36 mouse cellular contexts compared by ENCODE assay signal in the genomic region with DNA sequence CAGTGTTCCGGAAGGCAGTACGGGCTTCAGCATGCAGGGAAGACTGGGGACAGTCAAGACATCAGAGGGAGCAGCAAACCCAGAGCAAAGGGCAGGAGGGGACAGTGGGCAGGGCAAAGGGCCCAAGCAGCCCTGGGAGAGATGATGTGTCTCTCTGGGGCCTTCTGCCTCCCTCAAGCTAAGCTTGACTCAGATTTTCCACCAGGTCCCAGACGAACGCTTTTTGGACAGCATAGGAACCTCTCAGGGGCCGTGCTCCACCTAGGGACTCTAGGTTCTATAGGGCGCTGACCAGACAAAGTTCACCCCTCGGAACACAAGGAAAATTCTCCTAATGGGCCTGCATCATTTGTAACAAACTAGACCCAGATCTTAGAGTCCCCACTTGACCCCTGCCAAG. TPM values are rescaled to one million over a fixed set of nuclear protein-coding genes. Genes with fewer than 3 reads are reported as not detected.
"Had no signal": no experiment of that assay in that cellular context is flagged by ENCODE, and none has a peak within 500 bp of the region (broad histone marks: within the 10 kb centered on the region; RNA-seq: fewer than 3 reads in every experiment).

No protein-coding gene starts in this region.

- DNase-seq: left cerebral cortex, postnatal 4 days; liver; liver, embryonic 13.5 days; liver, postnatal 0 days; lung, adult 18-20 months; lung, adult 2 months; lung, embryonic 14.5 days; lung, postnatal 10 days; lung, postnatal 14 days; lung, postnatal 36 days; lung, postnatal 4 days; midbrain, embryonic 14.5 days had no signal

- H3K9me3 ChIP-seq: limb, embryonic 10.5 days; limb, embryonic 12.5 days; limb, embryonic 13.5 days; limb, embryonic 15.5 days; liver, embryonic 12.5 days; liver, embryonic 13.5 days; liver, embryonic 15.5 days; lung, embryonic 15.5 days; midbrain, embryonic 10.5 days; midbrain, embryonic 12.5 days; midbrain, embryonic 13.5 days; midbrain, embryonic 15.5 days; neural tube, embryonic 12.5 days had no signal

- H3K27ac ChIP-seq: left cerebral cortex, adult 2 months; limb, embryonic 10.5 days; limb, embryonic 12.5 days; limb, embryonic 13.5 days; limb, embryonic 15.5 days; liver, embryonic 12.5 days; liver, embryonic 13.5 days; liver, embryonic 14.5 days; liver, embryonic 15.5 days; lung, embryonic 15.5 days; macrophage; midbrain, embryonic 10.5 days; midbrain, embryonic 12.5 days; midbrain, embryonic 13.5 days; midbrain, embryonic 15.5 days; neural tube, embryonic 12.5 days had no signal

- ATAC-seq: liver, embryonic 12.5 days; liver, postnatal 0 days; lung, postnatal 0 days; midbrain, embryonic 13.5 days; midbrain, embryonic 15.5 days; midbrain, embryonic 16.5 days had no signal

- H3K4me2 ChIP-seq: limb, embryonic 12.5 days; limb, embryonic 13.5 days; limb, embryonic 15.5 days; liver, embryonic 12.5 days; liver, embryonic 13.5 days; liver, embryonic 15.5 days; lung, embryonic 14.5 days; lung, embryonic 15.5 days; midbrain, embryonic 11.5 days; midbrain, embryonic 12.5 days; midbrain, embryonic 13.5 days; midbrain, embryonic 15.5 days; neural tube, embryonic 12.5 days had no signal

- H3K4me3 ChIP-seq: left cerebral cortex, adult 2 months; limb, embryonic 10.5 days; limb, embryonic 12.5 days; limb, embryonic 13.5 days; limb, embryonic 15.5 days; liver, embryonic 12.5 days; liver, embryonic 13.5 days; liver, embryonic 15.5 days; lung, embryonic 15.5 days; midbrain, embryonic 10.5 days; midbrain, embryonic 12.5 days; midbrain, embryonic 13.5 days; midbrain, embryonic 15.5 days; myocyte; neural tube, embryonic 12.5 days had no signal

- H3K9ac ChIP-seq: limb, embryonic 12.5 days; limb, embryonic 13.5 days; limb, embryonic 15.5 days; liver, embryonic 12.5 days; liver, embryonic 13.5 days; liver, embryonic 14.5 days; liver, embryonic 15.5 days; liver, postnatal 0 days; lung, embryonic 14.5 days; lung, embryonic 15.5 days; midbrain, embryonic 12.5 days; midbrain, embryonic 13.5 days; midbrain, embryonic 15.5 days; neural tube, embryonic 12.5 days had no signal

- H3K4me1 ChIP-seq: liver, embryonic 12.5 days; liver, embryonic 13.5 days; liver, embryonic 15.5 days; lung, embryonic 15.5 days had no signal

- H3K36me3 ChIP-seq: limb, embryonic 10.5 days; limb, embryonic 12.5 days; limb, embryonic 13.5 days; limb, embryonic 15.5 days; liver, embryonic 12.5 days; liver, embryonic 13.5 days; liver, embryonic 15.5 days; lung, embryonic 15.5 days; midbrain, embryonic 10.5 days; midbrain, embryonic 12.5 days; midbrain, embryonic 13.5 days; midbrain, embryonic 15.5 days; neural tube, embryonic 12.5 days had no signal

RNA-seq across cellular contexts. Expression of a gene that starts 29.8 kb away (rescaled TPM):
- total RNA-seq: megakaryocyte progenitor cell, adult 5-6 weeks; megakaryocyte-erythroid progenitor cell, adult 5-6 weeks; monocyte, adult 5-6 weeks had no signal
- polyA plus RNA-seq: limb, embryonic 10.5 days; limb, embryonic 11.5 days; liver, embryonic 12.5 days; liver, embryonic 14.5 days; lung, embryonic 16.5 days; lung, postnatal 0 days; macrophage; myocyte had no signal
